Mouse (Mus musculus): Measurements from ENCODE around the gene Osbp2. TPM values are rescaled to one million over a fixed set of nuclear protein-coding genes. Genes with fewer than 3 reads are reported as not detected.

The Osbp2 gene
- polyA plus RNA-seq, 1 experiment: 0.31 TPM

DNA sequence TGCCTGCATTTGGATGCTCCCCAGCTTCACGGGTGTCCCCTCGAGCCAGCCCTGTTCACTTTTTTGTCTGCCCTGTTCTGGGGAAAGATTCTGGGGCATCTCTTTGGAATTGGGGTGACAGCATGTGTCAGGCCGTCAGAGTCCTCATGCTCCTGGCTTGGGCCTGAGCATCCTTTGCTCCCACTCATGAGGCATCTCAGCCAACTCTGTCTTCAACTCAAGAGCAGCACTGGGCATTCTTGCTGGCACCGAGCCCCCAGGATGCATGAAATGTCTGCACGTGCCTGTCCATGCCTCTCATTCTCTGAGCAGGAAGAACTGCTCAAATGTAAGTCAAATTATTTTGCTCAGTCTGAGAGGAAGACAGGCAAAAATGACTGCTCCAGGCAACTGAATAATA lies 139.0 kb downstream of the Osbp2 start:
- TF ChIP-seq FLI1 (IDR thresholded peaks at IDR 0.05; ENCODE audit: low read length): no peak
- TF ChIP-seq GATA1 (IDR thresholded peaks at IDR 0.05; ENCODE audit: borderline replicate concordance, low read length): no peak
- H3K27me3 ChIP-seq (replicated peaks): peaks cover 76% of the 10 kb centered on the region
- H3K9me3 ChIP-seq: no peaks in the 10 kb centered on the region
- no peak overlapping the region for H3K4me3 ChIP-seq (replicated peaks)
- peaks cover 8% of the 10 kb centered on the region; the same call in 1 of the 2 replicates for H3K4me1 ChIP-seq
- H3K36me3 ChIP-seq (replicated peaks; ENCODE audit: low read length): no peaks in the 10 kb centered on the region

DNA sequence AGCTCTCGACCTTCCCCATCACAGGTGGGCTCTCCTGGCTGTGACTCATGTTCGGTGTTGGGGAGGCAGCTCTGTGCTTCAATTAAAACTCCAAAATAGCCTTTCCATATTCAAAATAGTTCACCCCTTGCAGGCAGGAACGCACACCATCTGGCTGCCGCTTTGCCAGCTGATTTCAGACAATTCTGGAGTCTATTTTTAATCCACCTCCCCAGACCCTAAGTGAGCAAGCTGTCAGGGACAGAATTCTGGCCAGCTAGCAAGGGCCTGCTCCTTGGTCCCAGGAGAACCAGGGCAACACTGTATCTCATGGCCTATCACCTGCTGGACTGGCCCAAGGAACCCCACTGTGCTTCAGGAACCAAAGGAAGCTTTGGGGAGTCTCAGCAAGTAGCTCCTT lies 139.8 kb downstream of the Osbp2 start:
- TF ChIP-seq GATA1 (IDR thresholded peaks at IDR 0.05; ENCODE audit: borderline replicate concordance, low read length): no peak
- no peak for TF ChIP-seq FLI1 (IDR thresholded peaks at IDR 0.05; ENCODE audit: low read length)
- H3K27me3 ChIP-seq (replicated peaks): peaks cover 81% of the 10 kb centered on the region
- H3K36me3 ChIP-seq (replicated peaks; ENCODE audit: low read length): no peaks in the 10 kb centered on the region
- H3K9me3 ChIP-seq: no peaks in the 10 kb centered on the region
- H3K4me1 ChIP-seq: peaks cover 8% of the 10 kb centered on the region; the same call in 1 of the 2 replicates
- H3K4me3 ChIP-seq (replicated peaks): no peak overlapping the region

DNA sequence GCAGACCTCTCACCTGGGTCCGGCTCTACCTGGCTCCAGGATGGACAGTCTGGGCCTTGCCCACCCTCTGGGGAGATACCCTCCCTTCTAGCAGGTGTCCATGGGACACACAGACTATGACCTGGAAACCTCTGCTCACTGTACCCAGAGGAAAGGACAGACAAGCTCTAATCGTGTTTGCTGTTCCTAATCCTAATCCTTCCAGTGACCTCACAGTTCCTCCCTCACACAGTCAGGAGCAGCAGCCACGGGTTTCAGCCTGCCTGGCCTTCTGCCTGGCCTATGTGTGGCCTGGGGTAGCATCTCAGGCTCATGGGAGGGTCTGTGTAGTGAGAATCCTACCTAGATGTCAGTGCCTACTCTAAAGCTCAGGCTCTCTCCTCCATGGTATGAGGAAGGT lies 140.8 kb downstream of the Osbp2 start:
- Histone ChIP-seq H3K36me3 (replicated peaks; ENCODE audit: low read length) (no peaks in the 10 kb centered on the region), H3K9me3 (no peaks in the 10 kb centered on the region), H3K4me3 (replicated peaks) (no peak overlapping the region), H3K27me3 (replicated peaks) (peaks cover 78% of the 10 kb centered on the region), H3K4me1 (peaks cover 8% of the 10 kb centered on the region; the same call in 1 of the 2 replicates)
- TF ChIP-seq FLI1 (IDR thresholded peaks at IDR 0.05; ENCODE audit: low read length) (no peak), GATA1 (IDR thresholded peaks at IDR 0.05; ENCODE audit: borderline replicate concordance, low read length) (no peak)

DNA sequence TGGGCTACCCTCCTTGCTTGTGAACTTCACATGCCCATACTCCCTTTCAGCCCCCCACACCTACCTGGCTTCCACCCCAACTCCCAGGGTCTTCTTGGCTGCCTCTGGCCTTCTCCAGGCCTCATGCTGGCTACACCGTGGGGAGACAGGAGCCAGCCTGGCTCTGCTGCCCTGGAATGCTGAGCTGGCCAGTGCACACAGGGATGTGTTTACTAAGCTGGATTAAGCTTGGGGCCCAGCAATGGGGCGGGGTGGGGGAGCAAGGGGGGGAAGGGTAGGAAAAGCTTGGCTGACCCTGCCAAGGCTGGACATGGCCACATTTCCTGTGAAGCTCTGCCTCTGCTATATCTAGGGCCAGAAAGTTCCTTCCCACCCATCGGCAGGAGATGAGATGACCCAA lies 141.7 kb downstream of the Osbp2 start:
- no peak for TF ChIP-seq GATA1 (IDR thresholded peaks at IDR 0.05; ENCODE audit: borderline replicate concordance, low read length)
- no peak for TF ChIP-seq FLI1 (IDR thresholded peaks at IDR 0.05; ENCODE audit: low read length)
- H3K4me1 ChIP-seq: peaks cover 8% of the 10 kb centered on the region; the same call in 1 of the 2 replicates
- peaks cover 79% of the 10 kb centered on the region for H3K27me3 ChIP-seq (replicated peaks)
- H3K36me3 ChIP-seq (replicated peaks; ENCODE audit: low read length): no peaks in the 10 kb centered on the region
- H3K9me3 ChIP-seq: no peaks in the 10 kb centered on the region
- no peak overlapping the region for H3K4me3 ChIP-seq (replicated peaks)

DNA sequence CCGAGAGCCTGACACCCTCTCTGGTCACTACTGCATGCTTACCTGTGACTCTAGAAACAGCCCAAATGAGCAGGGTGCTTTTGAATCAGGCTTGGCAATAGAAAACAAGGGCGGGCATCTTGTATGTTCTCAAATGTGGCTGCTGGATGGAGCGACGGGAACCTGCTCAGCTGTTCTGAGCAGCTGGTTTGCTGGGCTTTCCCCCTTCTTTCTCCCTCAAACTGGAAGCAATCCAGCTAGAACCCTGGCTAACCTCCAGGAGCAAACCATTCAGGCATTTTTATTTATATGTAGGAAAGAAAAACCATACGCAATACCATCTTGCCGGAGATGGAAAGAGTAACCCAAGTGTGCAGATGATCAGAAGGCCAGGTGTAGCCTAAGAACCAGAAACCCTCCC lies 147.0 kb downstream of the Osbp2 start:
- TF ChIP-seq FLI1 (IDR thresholded peaks at IDR 0.05; ENCODE audit: low read length): no peak
- TF ChIP-seq GATA1 (IDR thresholded peaks at IDR 0.05; ENCODE audit: borderline replicate concordance, low read length): no peak
- Histone ChIP-seq H3K36me3 (replicated peaks; ENCODE audit: low read length) (no peaks in the 10 kb centered on the region), H3K27me3 (replicated peaks) (peaks cover 68% of the 10 kb centered on the region), H3K4me3 (replicated peaks) (no peak overlapping the region), H3K4me1 (peaks cover 8% of the 10 kb centered on the region; the same call in 1 of the 2 replicates), H3K9me3 (peaks cover 17% of the 10 kb centered on the region)

DNA sequence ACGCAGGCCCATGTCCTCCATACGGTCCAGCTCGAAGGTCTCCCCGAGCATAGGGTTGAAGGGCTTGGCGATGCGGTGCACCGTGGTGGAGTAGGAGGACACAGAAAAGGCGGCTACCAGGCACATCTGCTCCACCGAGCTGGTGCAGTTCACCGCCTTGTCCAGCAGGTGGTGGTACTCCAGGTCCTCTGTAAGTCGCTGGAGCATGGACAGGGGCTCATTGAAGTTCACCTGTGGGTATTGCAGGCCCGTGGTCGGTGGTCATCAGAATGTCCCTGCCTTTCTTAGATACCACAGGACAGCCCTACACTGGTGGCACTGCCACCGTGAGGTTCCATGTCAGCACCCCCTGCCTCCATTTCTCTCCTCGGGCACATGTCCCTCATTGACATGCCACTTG lies 149.2 kb downstream of the Osbp2 start:
- Histone ChIP-seq H3K4me1 (peaks cover 9% of the 10 kb centered on the region), H3K27me3 (replicated peaks) (peaks cover 51% of the 10 kb centered on the region), H3K4me3 (replicated peaks) (peak overlapping the region; percentile 20), H3K36me3 (replicated peaks; ENCODE audit: low read length) (no peaks in the 10 kb centered on the region), H3K9me3 (peaks cover 20% of the 10 kb centered on the region)
- TF ChIP-seq GATA1 (IDR thresholded peaks at IDR 0.05; ENCODE audit: borderline replicate concordance, low read length) (no peak), FLI1 (IDR thresholded peaks at IDR 0.05; ENCODE audit: low read length) (no peak)

DNA sequence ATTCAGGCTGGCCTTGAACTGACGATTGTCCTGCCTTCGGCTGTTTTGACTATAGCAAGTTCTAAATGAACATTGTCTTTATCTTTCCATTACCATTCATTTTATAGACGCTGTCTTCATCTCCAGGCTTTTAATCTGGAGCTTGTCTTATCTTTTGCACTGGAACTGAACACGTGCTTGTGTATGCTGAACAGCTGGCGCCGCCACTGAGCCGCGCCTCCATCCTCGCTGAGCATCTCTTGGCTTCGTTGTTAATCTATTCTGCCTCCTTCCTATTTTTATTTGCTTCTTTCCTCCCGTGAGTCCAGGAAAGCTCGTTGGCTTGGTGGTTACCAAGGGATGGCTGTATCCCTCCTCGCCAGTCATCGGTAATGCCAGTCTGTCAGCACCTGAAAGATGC lies 153.5 kb downstream of the Osbp2 start:
- Histone ChIP-seq H3K4me1 (peaks cover 28% of the 10 kb centered on the region), H3K9me3 (peaks cover 32% of the 10 kb centered on the region), H3K36me3 (replicated peaks; ENCODE audit: low read length) (no peaks in the 10 kb centered on the region), H3K27me3 (replicated peaks) (peaks cover 31% of the 10 kb centered on the region), H3K4me3 (replicated peaks) (no peak overlapping the region)
- TF ChIP-seq FLI1 (IDR thresholded peaks at IDR 0.05; ENCODE audit: low read length) (no peak), GATA1 (IDR thresholded peaks at IDR 0.05; ENCODE audit: borderline replicate concordance, low read length) (no peak)

DNA sequence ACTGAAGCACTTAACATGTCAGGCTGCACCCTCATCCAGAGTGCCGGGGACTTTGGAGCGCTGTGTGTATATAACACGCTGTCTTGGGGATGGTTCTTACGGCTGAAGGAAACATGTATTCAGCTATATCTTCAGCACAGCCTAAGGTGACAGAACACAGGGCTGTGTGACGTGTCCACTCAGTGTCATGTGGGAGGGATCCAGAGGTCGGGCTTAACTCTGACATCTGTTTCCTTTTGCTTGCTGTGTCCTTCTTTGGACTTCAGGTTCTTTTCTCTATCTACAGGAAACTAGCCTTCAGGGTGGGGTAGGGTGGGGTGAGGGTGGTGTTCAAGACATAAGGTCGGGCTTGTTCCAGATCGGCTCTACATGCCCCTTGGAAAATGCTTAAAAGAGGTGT lies 156.6 kb downstream of the Osbp2 start:
- TF ChIP-seq GATA1 (IDR thresholded peaks at IDR 0.05; ENCODE audit: borderline replicate concordance, low read length) (no peak), FLI1 (IDR thresholded peaks at IDR 0.05; ENCODE audit: low read length) (no peak)
- H3K9me3 ChIP-seq: peaks cover 19% of the 10 kb centered on the region

DNA sequence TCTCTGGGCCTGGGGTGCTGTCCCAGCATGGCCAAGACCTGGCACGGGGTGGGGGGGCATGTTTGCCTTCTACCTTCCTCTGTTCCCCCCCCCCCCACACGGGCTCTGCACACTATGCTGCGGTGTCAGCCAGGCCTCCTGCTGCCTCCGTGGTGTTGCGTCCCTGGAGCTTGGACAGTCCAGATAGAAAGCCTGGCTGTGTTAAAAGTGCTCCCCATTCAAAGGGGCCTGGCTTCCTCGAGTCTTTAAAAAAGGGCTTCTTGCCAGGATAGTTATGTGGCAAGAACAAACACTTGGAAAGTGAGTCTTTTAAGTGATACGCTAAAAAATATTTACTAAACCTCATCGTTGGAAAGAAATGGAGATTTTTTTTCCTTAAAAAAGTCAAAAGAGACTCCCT lies 159.3 kb downstream of the Osbp2 start:
- TF ChIP-seq FLI1 (IDR thresholded peaks at IDR 0.05; ENCODE audit: low read length) (no peak), GATA1 (IDR thresholded peaks at IDR 0.05; ENCODE audit: borderline replicate concordance, low read length) (no peak)
- H3K4me1 ChIP-seq: peaks cover 30% of the 10 kb centered on the region
- no peaks in the 10 kb centered on the region for H3K36me3 ChIP-seq (replicated peaks; ENCODE audit: low read length)
- no peak overlapping the region for H3K4me3 ChIP-seq (replicated peaks)
- H3K27me3 ChIP-seq (replicated peaks): peaks cover 12% of the 10 kb centered on the region
- H3K9me3 ChIP-seq: peaks cover 12% of the 10 kb centered on the region

More for the DNA sequence above, 156.6 kb downstream of the Osbp2 start:
- peaks cover 29% of the 10 kb centered on the region for H3K4me1 ChIP-seq
- peaks cover 17% of the 10 kb centered on the region for H3K27me3 ChIP-seq (replicated peaks)
- no peak overlapping the region for H3K4me3 ChIP-seq (replicated peaks)
- H3K36me3 ChIP-seq (replicated peaks; ENCODE audit: low read length): no peaks in the 10 kb centered on the region

DNA sequence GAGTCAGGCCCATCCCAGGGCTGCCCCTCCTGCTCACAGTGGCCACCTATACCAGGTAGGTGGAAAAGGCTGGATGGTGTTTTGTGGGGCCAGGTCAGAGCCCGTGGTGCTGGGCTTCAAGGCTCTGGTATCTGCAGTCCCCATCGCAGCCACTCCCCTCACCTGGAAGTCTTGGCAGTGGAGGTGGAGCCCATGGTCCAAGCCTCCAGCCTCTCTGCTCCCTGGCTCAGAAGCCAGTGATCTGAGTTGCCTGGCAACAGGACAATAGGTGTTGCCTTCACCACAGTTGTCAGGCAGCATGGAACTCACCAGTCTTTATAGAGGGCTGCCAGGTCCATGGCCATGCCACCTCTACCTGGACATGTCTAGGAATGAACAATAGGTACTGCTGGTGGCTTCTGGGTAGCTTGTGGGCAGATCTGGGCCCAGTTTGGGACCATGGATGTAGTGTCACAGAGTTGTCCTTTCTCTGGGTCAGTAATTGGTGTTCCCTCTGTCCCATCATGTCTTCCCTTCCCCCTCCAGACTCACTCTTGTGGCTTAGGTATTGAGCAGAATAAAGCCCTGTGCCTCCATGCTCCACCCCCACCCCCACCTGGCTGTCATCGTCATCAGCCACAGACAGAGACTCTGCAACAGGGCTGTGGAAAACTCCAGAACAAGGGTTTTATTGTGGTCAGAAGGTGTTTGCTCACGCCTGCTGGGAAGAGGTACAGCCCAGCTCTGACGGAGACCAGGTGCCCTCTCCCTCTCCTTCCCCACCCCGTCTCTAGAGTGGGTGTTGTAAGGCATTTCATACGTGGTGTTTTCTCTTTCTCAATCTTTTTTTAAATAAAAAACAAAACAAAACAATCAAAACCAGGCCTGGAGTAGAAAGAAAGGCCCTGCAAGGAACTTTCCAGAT lies 160.4 kb downstream of the Osbp2 start:
- no peak overlapping the region for H3K4me3 ChIP-seq (replicated peaks)
- H3K4me1 ChIP-seq: peaks cover 21% of the 10 kb centered on the region
- peaks cover 6% of the 10 kb centered on the region; the same call in 1 of the 2 replicates for H3K9me3 ChIP-seq
- peaks cover 12% of the 10 kb centered on the region for H3K27me3 ChIP-seq (replicated peaks)
- no peaks in the 10 kb centered on the region for H3K36me3 ChIP-seq (replicated peaks; ENCODE audit: low read length)
- TF ChIP-seq GATA1 (IDR thresholded peaks at IDR 0.05; ENCODE audit: borderline replicate concordance, low read length): no peak
- no peak for TF ChIP-seq FLI1 (IDR thresholded peaks at IDR 0.05; ENCODE audit: low read length)
